Mouse (Mus musculus): ENCODE measurements around the gene Dusp12.

DNA sequence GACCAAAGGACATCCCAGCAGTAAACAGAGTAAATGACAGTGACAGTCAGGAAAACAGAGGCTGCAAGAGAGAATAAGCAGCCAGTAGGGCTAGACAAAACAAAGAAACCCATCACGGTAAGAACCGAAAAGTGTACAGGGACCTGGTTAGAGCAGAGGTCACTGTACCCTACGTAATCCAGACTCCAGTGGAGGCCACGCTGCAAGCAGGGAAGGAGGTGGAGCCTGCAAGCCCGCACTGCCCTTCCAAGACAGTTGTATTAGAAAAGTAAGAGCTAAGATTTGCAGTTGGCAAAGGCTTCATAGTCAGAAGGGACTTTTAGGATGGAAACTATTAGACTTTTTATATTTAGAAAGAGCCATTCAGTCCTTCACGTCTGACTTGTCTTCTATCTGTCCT, 41.6 kb upstream of the Dusp12 start:
- TF ChIP-seq CTCF (conservative IDR thresholded peaks at IDR 0.05; ENCODE audit: low read length), result no peak
- TF ChIP-seq NANOG (IDR thresholded peaks at IDR 0.05; ENCODE audit: borderline replicate concordance, low read length), result no peak
- no peak for TF ChIP-seq POU5F1 (IDR thresholded peaks at IDR 0.05; ENCODE audit: borderline replicate concordance, low read length)

All from E14TG2a.4 (cell line).